Mouse (Mus musculus) liver, embryonic 14.5 days (tissue): ENCODE data around the gene Dhx57.

Experiments
- CTCF ChIP-seq: IDR thresholded peaks from 2 replicates; pipeline ENCODE4 v1.5.1; 2016; ENCODE audit warnings: antibody characterized with exemption, low read depth, control low read depth
- EP300 ChIP-seq: IDR thresholded peaks from 2 replicates; pipeline ENCODE4 v1.6.1; 2016; ENCODE audit warnings: antibody characterized with exemption, low read depth

- no peak for TF ChIP-seq CTCF
- TF ChIP-seq EP300, result no peak
Observed at GRCm38 (mm10) chr17:80205657-80206056, 84.6 kb downstream of the Dhx57 start.
